Mouse (Mus musculus) ES-E14 (cell line): Measurements from ENCODE around the gene Dapp1. TPM values are rescaled to one million over a fixed set of nuclear protein-coding genes. Genes with fewer than 3 reads are reported as not detected.

Experiments
- DNase-seq: peaks from one replicate; pipeline ENCODE4 v3.0.0-alpha.2; 2013; ENCODE audit warnings: low read depth, low spot score
- H3K27ac ChIP-seq: 2 replicates; pipeline ENCODE4 v1.5.1; 2012; ENCODE audit warnings: low read depth, mild to moderate bottlenecking, low read length, moderate library complexity, mixed read lengths; ENCODE audit not compliant: poor library complexity, insufficient read depth, severe bottlenecking
- H3K36me3 ChIP-seq: 2 replicates; pipeline ENCODE4 v1.6.1; 2012; ENCODE audit warnings: mild to moderate bottlenecking, low read length, moderate library complexity, mixed read lengths; ENCODE audit not compliant: control insufficient read depth, poor library complexity, insufficient read depth, severe bottlenecking
- H3K4me1 ChIP-seq, 2 experiments: fragments of 150-350 bp in 1 of 2; sonication (generic) in 1 of 2; 2 replicates each; pipeline ENCODE4 v1.6.1; 2012; ENCODE audit warnings: low read length in 2 of 2, mild to moderate bottlenecking in 1 of 2, mixed read lengths in 1 of 2; ENCODE audit not compliant: control insufficient read depth in 2 of 2, insufficient read depth in 2 of 2, poor library complexity in 1 of 2
- H3K4me3 ChIP-seq, 2 experiments: fragments of 150-350 bp in 1 of 2; sonication (generic) in 1 of 2; 2 replicates each; pipeline ENCODE4 v1.5.1; 2012; ENCODE audit warnings: low read length in 2 of 2, low read depth in 1 of 2, mild to moderate bottlenecking in 1 of 2, mixed read lengths in 1 of 2; ENCODE audit not compliant: insufficient read depth in 1 of 2, poor library complexity in 1 of 2, severe bottlenecking in 1 of 2
- H3K9ac ChIP-seq: 2 replicates; pipeline ENCODE4 v1.6.1; 2012; ENCODE audit warnings: low read depth, mild to moderate bottlenecking, low read length, mixed read lengths; ENCODE audit not compliant: poor library complexity, insufficient read depth, severe bottlenecking
- H3K9me3 ChIP-seq: fragments of 150-350 bp; sonication (generic); 2 replicates; pipeline ENCODE4 v1.6.1; 2012; ENCODE audit warnings: low read depth, mild to moderate bottlenecking, low read length; ENCODE audit not compliant: control insufficient read depth, insufficient read depth
- CHD2 ChIP-seq: IDR thresholded peaks from 2 replicates; pipeline ENCODE4 v1.6.1; 2014; ENCODE audit warnings: mild to moderate bottlenecking, low read depth, low read length, inconsistent platforms
- HCFC1 ChIP-seq: IDR thresholded peaks from 2 replicates; pipeline ENCODE4 v1.6.1; 2012; ENCODE audit warnings: low read length, inconsistent platforms, borderline replicate concordance; ENCODE audit not compliant: insufficient read depth
- MAFK ChIP-seq: IDR thresholded peaks from 2 replicates; pipeline ENCODE4 v1.6.1; 2014; ENCODE audit warnings: mild to moderate bottlenecking, low read depth, low read length, inconsistent platforms; ENCODE audit not compliant: insufficient read depth
- ZC3H11A ChIP-seq: IDR thresholded peaks from 2 replicates; pipeline ENCODE4 v1.6.1; 2012; ENCODE audit warnings: low read depth, mild to moderate bottlenecking, inconsistent platforms, low read length, borderline replicate concordance
- ZNF384 ChIP-seq: IDR thresholded peaks from 2 replicates; pipeline ENCODE4 v1.6.1; 2012; ENCODE audit warnings: low read depth, low read length, inconsistent platforms
- in situ Hi-C, 2 experiments: fragments of 600-800 bp; cut with MboI; formaldehyde crosslinking; loops; one replicate each; pipeline ENCODE4 v1.15.1; 2025; ENCODE audit warnings: low sequenced_read_pairs in 2 of 2, inconsistent platforms in 1 of 2; ENCODE audit not compliant: unreplicated experiment in 2 of 2
- total RNA-seq: library from RNA; depleted of rRNA; stranded (reverse); fragments of 300-350 nt; gene quantifications from 2 replicates; pipeline ENCODE4 v1.2.3, GENCODE M21; 2012; rRNA removed

Dapp1 gene
- total RNA-seq, result 6.8 and 11.5 TPM in 2 replicates

- Histone ChIP-seq H3K9me3 (no peaks in the 10 kb centered on the region), H3K4me1 (peaks cover 7 to 8% of the 10 kb centered on the region in 2 experiments), H3K36me3 (no peaks in the 10 kb centered on the region), H3K27ac (no peak within 1 kb of the TSS), H3K9ac (peak within 1 kb of the TSS; percentile 75), H3K4me3 (peak within 1 kb of the TSS; percentile 64 to 83)
- peak; percentile 46 for DNase-seq
- no peak for TF ChIP-seq ZC3H11A
- TF ChIP-seq MAFK, result no peak
- no peak for TF ChIP-seq HCFC1
- TF ChIP-seq ZNF384, result no peak
- TF ChIP-seq CHD2, result no peak
- in situ Hi-C loops, result no loop called here
These were observed at the start of gene Dapp1 for GRCm38 (mm10) chr3:137981382-137981750. Dapp1 (minus strand) TSS chr3:137981545.

- DNase-seq, result no peak
- Histone ChIP-seq H3K9me3 (0 out of 2 replicates have a peak, but pooled peaks cover 3% of the 10 kb centered on the region), H3K36me3 (no peaks in the 10 kb centered on the region), H3K27ac (no peak overlapping the region), H3K4me1 (no peaks in the 10 kb centered on the region), H3K9ac (no peak overlapping the region), H3K4me3 (no peak overlapping the region)
- in situ Hi-C loops, result no loop called here
- TF ChIP-seq CHD2 (no peak), HCFC1 (no peak), ZNF384 (no peak), MAFK (no peak), ZC3H11A (no peak)
These were observed 49.2 kb upstream of the Dapp1 start for GRCm38 (mm10) chr3:138030563-138030962.

- in situ Hi-C loops, result no loop called here
- H3K27ac ChIP-seq, result no peak overlapping the region
- DNase-seq, result no peak
- no peaks in the 10 kb centered on the region for H3K9me3 ChIP-seq
- H3K36me3 ChIP-seq, result no peaks in the 10 kb centered on the region
- TF ChIP-seq ZNF384 (no peak), CHD2 (no peak), ZC3H11A (no peak), MAFK (no peak)
- no peaks in the 10 kb centered on the region for H3K4me1 ChIP-seq
- no peak overlapping the region for H3K4me3 ChIP-seq
- no peak overlapping the region for H3K9ac ChIP-seq
These were observed 48.0 kb upstream of the Dapp1 start for GRCm38 (mm10) chr3:138029351-138029750.

- no peak for DNase-seq
- in situ Hi-C loops, result no loop called here
- no peak overlapping the region for H3K27ac ChIP-seq
- H3K9me3 ChIP-seq, result no peaks in the 10 kb centered on the region
- H3K9ac ChIP-seq, result no peak overlapping the region
- H3K4me1 ChIP-seq, result no peaks in the 10 kb centered on the region
- H3K36me3 ChIP-seq, result no peaks in the 10 kb centered on the region
- TF ChIP-seq MAFK (no peak), CHD2 (no peak), ZNF384 (no peak), HCFC1 (no peak), ZC3H11A (no peak)
- H3K4me3 ChIP-seq, result no peak overlapping the region
These were observed 46.4 kb upstream of the Dapp1 start for GRCm38 (mm10) chr3:138027575-138028362.
